Mouse (Mus musculus) hindbrain, postnatal 0 days (tissue): Measurements from ENCODE around the gene Spata31d1b. TPM values are rescaled to one million over a fixed set of nuclear protein-coding genes. Genes with fewer than 3 reads are reported as not detected.
"Not testable (repeated sequence)": the region's sequence is repeated elsewhere in the genome, so short reads cannot be mapped to it uniquely, and the experiment has no call there.

Experiments used
- ATAC-seq: fragments of 200-750 bp; cut with Nextera tagmentation; 2 replicates; pipeline ENCODE4 v1.8.0; 2017; ENCODE audit warnings: mild to moderate bottlenecking, moderate TSS enrichment, moderate library complexity
- DNase-seq: peaks from one replicate; pipeline ENCODE4 v3.0.0-alpha.2; 2015; ENCODE audit warnings: low spot score
- H3K27ac ChIP-seq: fragments of 300-500 bp; sonication (generic); 2 replicates; pipeline ENCODE4 v1.5.1; 2014; ENCODE audit warnings: mild to moderate bottlenecking
- H3K27me3 ChIP-seq: fragments of 300-500 bp; sonication (generic); 2 replicates; pipeline ENCODE4 v1.6.1; 2014; ENCODE audit warnings: low read length, mixed read lengths; ENCODE audit not compliant: insufficient read depth
- H3K36me3 ChIP-seq: fragments of 300-500 bp; sonication (generic); 2 replicates; pipeline ENCODE4 v1.6.1; 2014; ENCODE audit warnings: low read length, mixed read lengths; ENCODE audit not compliant: insufficient read depth
- H3K4me1 ChIP-seq: fragments of 300-500 bp; sonication (generic); 2 replicates; pipeline ENCODE4 v1.6.1; 2014; ENCODE audit warnings: antibody characterized with exemption, low read length, mixed read lengths; ENCODE audit not compliant: insufficient read depth
- H3K4me2 ChIP-seq: fragments of 300-500 bp; sonication (generic); 2 replicates; pipeline ENCODE4 v1.6.1; 2014; ENCODE audit warnings: low read depth, mild to moderate bottlenecking, low read length, moderate library complexity, mixed read lengths
- H3K4me3 ChIP-seq: fragments of 300-500 bp; sonication (generic); 2 replicates; pipeline ENCODE4 v1.5.1; 2014; ENCODE audit warnings: low read length
- H3K9ac ChIP-seq: fragments of 300-500 bp; sonication (generic); replicated peaks from 2 replicates; pipeline ENCODE4 v1.6.1; 2014; ENCODE audit warnings: mild to moderate bottlenecking, low read length, moderate library complexity, mixed read lengths
- H3K9me3 ChIP-seq: fragments of 300-500 bp; sonication (generic); 2 replicates; pipeline ENCODE4 v1.6.1; 2016; ENCODE audit warnings: low read length, mixed read lengths
- CTCF ChIP-seq: IDR thresholded peaks from 2 replicates; pipeline ENCODE4 v1.5.1; 2016; ENCODE audit warnings: antibody characterized with exemption, control low read depth, low read depth
- WGBS: fragments of 180-500 bp; shearing (Covaris S2); extraction: QIAGEN DNeasy Blood & Tissue Kit; methylation state at CpG from one replicate; pipeline ENCODE4 v1.1.7; 2014; 5-methylcytosine and 5-hydroxymethylcytosine counted together
- polyA plus RNA-seq: library from polyadenylated mRNA; unstranded; fragments of >200 nt; fragmentation: Nextera tagmentation; extraction: Ambion mirVana; gene quantifications from 2 replicates; pipeline ENCODE4 v1.2.1, GENCODE M21; 2015
- total RNA-seq: library from RNA; depleted of rRNA; stranded (reverse); fragments of >200 nt; gene quantifications from 2 replicates; pipeline ENCODE4 v1.2.3, GENCODE M21; 2014

Spata31d1b gene
- total and polyA plus RNA-seq, 2 experiments from 2014 or later = 0.21 TPM; not detected in 1

GRCm38 (mm10) chr13:59728378-59729093 lies 16.5 kb downstream of the Spata31d1b start:
- Histone ChIP-seq H3K27me3 (no peaks in the 10 kb centered on the region), H3K36me3 (no peaks in the 10 kb centered on the region), H3K4me1 (no peaks in the 10 kb centered on the region), H3K4me3 (no peak overlapping the region), H3K9ac (no peak overlapping the region), H3K9me3 (no peaks in the 10 kb centered on the region), H3K27ac (no peak overlapping the region), H3K4me2 (no peak overlapping the region)
- peak; percentile 95 for TF ChIP-seq CTCF
- peak; percentile 94 for DNase-seq
- WGBS = 19% methylated on average over 7 of the region's 7 CpGs
- peak; percentile 92 for ATAC-seq

GRCm38 (mm10) chr13:59731652-59732051 lies 19.6 kb downstream of the Spata31d1b start, which contains the start of gene Spata31d1d:
Gene Spata31d1d (minus strand): TSS chr13:59731752.
- ATAC-seq (no peak), DNase-seq (no peak)
- H3K4me3 ChIP-seq = no peak within 1 kb of the TSS
- H3K27me3 ChIP-seq = no peaks in the 10 kb centered on the region
- H3K9me3 ChIP-seq = no peaks in the 10 kb centered on the region
- no peak for TF ChIP-seq CTCF
- H3K36me3 ChIP-seq = no peaks in the 10 kb centered on the region
- 51% methylated on average over 7 of the region's 7 CpGs for WGBS
- H3K4me2 ChIP-seq = no peak within 1 kb of the TSS
- H3K9ac ChIP-seq = no peak within 1 kb of the TSS
- H3K27ac ChIP-seq = no peak within 1 kb of the TSS
- no peaks in the 10 kb centered on the region for H3K4me1 ChIP-seq

- Histone ChIP-seq H3K9ac (no peak overlapping the region), H3K4me1 (no peaks in the 10 kb centered on the region), H3K36me3 (no peaks in the 10 kb centered on the region), H3K9me3 (no peaks in the 10 kb centered on the region), H3K4me2 (no peak overlapping the region), H3K4me3 (no peak overlapping the region), H3K27ac (no peak overlapping the region), H3K27me3 (no peaks in the 10 kb centered on the region)
- WGBS = 87% methylated on average over 2 of the region's 4 CpGs
- no peak for TF ChIP-seq CTCF
- no peak for ATAC-seq
- no peak for DNase-seq
Measured at GRCm38 (mm10) chr13:59733936-59734335, 21.9 kb downstream of the Spata31d1b start.

GRCm38 (mm10) chr13:59734347-59734746 lies 22.3 kb downstream of the Spata31d1b start:
- not testable (repeated sequence) for H3K27ac ChIP-seq, H3K9ac ChIP-seq, H3K4me2 ChIP-seq, H3K27me3 ChIP-seq, ATAC-seq, DNase-seq, H3K4me1 ChIP-seq, H3K9me3 ChIP-seq, H3K36me3 ChIP-seq, H3K4me3 ChIP-seq
- 47% methylated on average over 6 of the region's 6 CpGs for WGBS

GRCm38 (mm10) chr13:59735190-59735589 lies 23.1 kb downstream of the Spata31d1b start:
- Histone ChIP-seq H3K27ac (no peak overlapping the region), H3K9me3 (no peaks in the 10 kb centered on the region), H3K4me1 (no peaks in the 10 kb centered on the region), H3K4me3 (no peak overlapping the region), H3K36me3 (no peaks in the 10 kb centered on the region), H3K27me3 (no peaks in the 10 kb centered on the region), H3K4me2 (no peak overlapping the region), H3K9ac (no peak overlapping the region)
- ATAC-seq = peak; percentile 77
- peak; percentile 40 for TF ChIP-seq CTCF
- WGBS = 32% methylated on average over 3 of the region's 3 CpGs
- DNase-seq = peak; percentile 49

GRCm38 (mm10) chr13:59738455-59738854 lies 26.4 kb downstream of the Spata31d1b start:
- Histone ChIP-seq H3K4me2 (no peak overlapping the region), H3K9ac (no peak overlapping the region), H3K9me3 (no peaks in the 10 kb centered on the region), H3K27ac (no peak overlapping the region), H3K36me3 (no peaks in the 10 kb centered on the region), H3K4me1 (no peaks in the 10 kb centered on the region), H3K4me3 (no peak overlapping the region), H3K27me3 (no peaks in the 10 kb centered on the region)
- WGBS = 91% methylated on average over 2 of the region's 2 CpGs
- ATAC-seq (no peak), DNase-seq (no peak)
- no peak for TF ChIP-seq CTCF

GRCm38 (mm10) chr13:59739397-59739796 lies 27.3 kb downstream of the Spata31d1b start:
- WGBS = 95% methylated on average over 4 of the region's 4 CpGs
- H3K36me3 ChIP-seq = no peaks in the 10 kb centered on the region
- ATAC-seq = no peak
- H3K27me3 ChIP-seq = no peaks in the 10 kb centered on the region
- no peaks in the 10 kb centered on the region for H3K4me1 ChIP-seq
- no peak overlapping the region for H3K9ac ChIP-seq
- no peak for DNase-seq
- H3K4me3 ChIP-seq = no peak overlapping the region
- no peak overlapping the region for H3K27ac ChIP-seq
- TF ChIP-seq CTCF = no peak
- no peak overlapping the region for H3K4me2 ChIP-seq
- H3K9me3 ChIP-seq = no peaks in the 10 kb centered on the region
